Mouse (Mus musculus) CD8-positive naive resting alpha-beta T cell, adult 2 months (primary cell): ENCODE data around the gene Ckap4.
"Not testable (repeated sequence)": the region's sequence is repeated elsewhere in the genome, so short reads cannot be mapped to it uniquely, and the experiment has no call there.

Experiments used
- DNase-seq, 2 experiments: peaks; one replicate each; pipeline ENCODE4 v3.0.0; 2022; ENCODE audit warnings: low read depth in 2 of 2, low spot score in 2 of 2

Gene Ckap4

GRCm38 (mm10) chr10:84512766-84513165 is 21.1 kb downstream of the Ckap4 start:
- no peak for DNase-seq

GRCm38 (mm10) chr10:84508603-84509002 is 25.3 kb downstream of the Ckap4 start:
- no peak for DNase-seq

- DNase-seq = no peak
Observed at GRCm38 (mm10) chr10:84498867-84499266, 35.0 kb downstream of the Ckap4 start.

- no peak for DNase-seq
Observed at GRCm38 (mm10) chr10:84496805-84497204, 37.1 kb downstream of the Ckap4 start.

GRCm38 (mm10) chr10:84494432-84494831 is 39.4 kb downstream of the Ckap4 start:
- no peak for DNase-seq

GRCm38 (mm10) chr10:84490115-84490514 is 43.7 kb downstream of the Ckap4 start:
- no peak for DNase-seq

GRCm38 (mm10) chr10:84488315-84488714 is 45.5 kb downstream of the Ckap4 start:
- peak; percentile 43 to 70 for DNase-seq

GRCm38 (mm10) chr10:84484661-84485060 is 49.2 kb downstream of the Ckap4 start:
- DNase-seq = no peak

GRCm38 (mm10) chr10:84483553-84483952 is 50.3 kb downstream of the Ckap4 start:
- DNase-seq = no peak

- DNase-seq = no peak
Observed at GRCm38 (mm10) chr10:84483069-84483468, 50.8 kb downstream of the Ckap4 start.

- not testable (repeated sequence) for DNase-seq
Observed at GRCm38 (mm10) chr10:84482418-84482817, 51.4 kb downstream of the Ckap4 start.

- no peak for DNase-seq
Observed at GRCm38 (mm10) chr10:84481327-84481671, 52.6 kb downstream of the Ckap4 start.

GRCm38 (mm10) chr10:84480667-84481326 is 53.1 kb downstream of the Ckap4 start:
- DNase-seq = no peak

- DNase-seq = no peak
Observed at GRCm38 (mm10) chr10:84480146-84480545, 53.7 kb downstream of the Ckap4 start.

GRCm38 (mm10) chr10:84477613-84478076 is 56.2 kb downstream of the Ckap4 start:
- DNase-seq = no peak

GRCm38 (mm10) chr10:84477045-84477612 is 56.7 kb downstream of the Ckap4 start:
- no peak for DNase-seq
